Mouse (Mus musculus) brain, embryonic 14.5 days (tissue): ENCODE measurements around the gene Akap7.

Experiments
- CTCF ChIP-seq: fragments of 200-500 bp; IDR thresholded peaks from 2 replicates; pipeline ENCODE4 v1.5.1; 2012; ENCODE audit warnings: inconsistent platforms, mild to moderate bottlenecking, moderate library complexity, borderline replicate concordance; ENCODE audit not compliant: insufficient read depth, insufficient read length; ENCODE audit errors: extremely low read depth
- POLR2A ChIP-seq: fragments of 200-500 bp; IDR thresholded peaks from 2 replicates; pipeline ENCODE4 v1.6.1; 2012; ENCODE audit warnings: mild to moderate bottlenecking, inconsistent platforms, borderline replicate concordance; ENCODE audit not compliant: poor library complexity, insufficient read depth, insufficient read length, severe bottlenecking; ENCODE audit errors: extremely low read depth

- TF ChIP-seq POLR2A: no peak
- no peak for TF ChIP-seq CTCF
Observed at GRCm38 (mm10) chr10:25293796-25294195, 13.9 kb downstream of the Akap7 start.
